Mouse (Mus musculus) limb, embryonic 14.5 days (tissue): Measurements from ENCODE around the gene Eif5b. TPM values are rescaled to one million over a fixed set of nuclear protein-coding genes. Genes with fewer than 3 reads are reported as not detected.

ENCODE experiments used
- ATAC-seq: fragments of 200-750 bp; cut with Nextera tagmentation; 2 replicates; pipeline ENCODE4 v1.8.0; 2017; ENCODE audit warnings: low read depth, moderate number of reproducible peaks, moderate TSS enrichment; ENCODE audit not compliant: low FRiP score
- DNase-seq: peaks from one replicate; pipeline ENCODE4 v3.0.0-alpha.2; 2015; ENCODE audit warnings: low spot score
- H3K27ac ChIP-seq: fragments of 300-500 bp; sonication (generic); replicated peaks from 2 replicates; pipeline ENCODE4 v1.5.1; 2014; ENCODE audit warnings: low read depth, mild to moderate bottlenecking, low read length, moderate library complexity, mixed read lengths
- H3K27me3 ChIP-seq: fragments of 300-500 bp; sonication (generic); 2 replicates; pipeline ENCODE4 v1.6.1; 2014; ENCODE audit warnings: low read length, mixed read lengths; ENCODE audit not compliant: control insufficient read depth, insufficient read depth
- H3K36me3 ChIP-seq: fragments of 300-500 bp; sonication (generic); 2 replicates; pipeline ENCODE4 v1.6.1; 2014; ENCODE audit warnings: mild to moderate bottlenecking, low read length, moderate library complexity, mixed read lengths; ENCODE audit not compliant: control insufficient read depth, insufficient read depth
- H3K4me1 ChIP-seq: fragments of 300-500 bp; sonication (generic); 2 replicates; pipeline ENCODE4 v1.6.1; 2014; ENCODE audit warnings: antibody characterized with exemption, low read length, mixed read lengths; ENCODE audit not compliant: control insufficient read depth, insufficient read depth
- H3K4me2 ChIP-seq: fragments of 300-500 bp; sonication (generic); replicated peaks from 2 replicates; pipeline ENCODE4 v1.6.1; 2014; ENCODE audit warnings: low read depth, mild to moderate bottlenecking, low read length, moderate library complexity; ENCODE audit not compliant: severe bottlenecking
- H3K4me3 ChIP-seq: fragments of 300-500 bp; sonication (generic); replicated peaks from 2 replicates; pipeline ENCODE4 v1.5.1; 2014; ENCODE audit warnings: low read length
- H3K9ac ChIP-seq: fragments of 300-500 bp; sonication (generic); 2 replicates; pipeline ENCODE4 v1.6.1; 2014; ENCODE audit warnings: mild to moderate bottlenecking, low read depth, low read length, moderate library complexity; ENCODE audit not compliant: severe bottlenecking
- H3K9me3 ChIP-seq: fragments of 300-500 bp; sonication (generic); 2 replicates; pipeline ENCODE4 v1.6.1; 2016; ENCODE audit warnings: low read length; ENCODE audit not compliant: control insufficient read depth
- POLR2A ChIP-seq: fragments of 200-500 bp; IDR thresholded peaks from 2 replicates; pipeline ENCODE4 v1.8.0; 2012; ENCODE audit warnings: inconsistent platforms, mild to moderate bottlenecking, moderate library complexity, borderline replicate concordance; ENCODE audit not compliant: insufficient read depth, insufficient read length; ENCODE audit errors: extremely low read depth
- WGBS: fragments of 180-500 bp; shearing (Covaris S2); extraction: QIAGEN DNeasy Blood & Tissue Kit; methylation state at CpG from one replicate; pipeline ENCODE4 v1.1.7; 2014; 5-methylcytosine and 5-hydroxymethylcytosine counted together
- polyA plus RNA-seq, 2 experiments: library from polyadenylated mRNA; depleted of rRNA in 1 of 2; stranded (reverse) in 1 of 2; unstranded in 1 of 2; fragments of >200 nt; fragmentation: Nextera tagmentation in 1 of 2; extraction: Ambion mirVana in 1 of 2; gene quantifications; 2 replicates each; pipeline versions ENCODE4 v1.2.1 to v1.2.3; 2012 to 2014

Eif5b gene
- polyA plus RNA-seq, 2 experiments, result 28.2 to 35.3 TPM

DNA sequence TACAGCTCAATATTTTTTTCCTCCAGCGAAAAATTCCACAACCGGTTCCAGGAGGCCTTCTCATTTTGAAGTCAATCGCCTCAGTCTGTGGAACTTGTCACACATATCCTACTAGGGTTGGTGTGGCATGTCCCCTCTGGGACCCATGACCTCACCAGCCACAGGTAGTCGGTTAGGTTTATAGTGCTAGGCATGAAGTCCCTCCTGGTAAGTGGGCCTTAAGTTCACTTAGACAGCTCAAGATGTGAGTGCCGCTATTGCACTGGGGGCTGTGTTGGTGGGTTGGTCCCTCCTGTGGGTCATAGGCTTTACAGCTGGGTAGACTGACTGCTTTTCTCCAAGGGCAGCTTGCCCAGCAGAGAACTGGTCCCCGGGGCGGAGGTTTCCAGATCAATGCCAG lies 20.5 kb upstream of the Eif5b start:
- Histone ChIP-seq H3K27me3 (no peaks in the 10 kb centered on the region), H3K27ac (no peak overlapping the region), H3K9ac (no peak overlapping the region), H3K9me3 (no peaks in the 10 kb centered on the region), H3K4me1 (no peaks in the 10 kb centered on the region), H3K36me3 (no peaks in the 10 kb centered on the region), H3K4me2 (no peak overlapping the region), H3K4me3 (no peak overlapping the region)
- DNase-seq (no peak), ATAC-seq (no peak)
- WGBS, result 80% methylated on average over 7 of the region's 7 CpGs
- no peak for TF ChIP-seq POLR2A

DNA sequence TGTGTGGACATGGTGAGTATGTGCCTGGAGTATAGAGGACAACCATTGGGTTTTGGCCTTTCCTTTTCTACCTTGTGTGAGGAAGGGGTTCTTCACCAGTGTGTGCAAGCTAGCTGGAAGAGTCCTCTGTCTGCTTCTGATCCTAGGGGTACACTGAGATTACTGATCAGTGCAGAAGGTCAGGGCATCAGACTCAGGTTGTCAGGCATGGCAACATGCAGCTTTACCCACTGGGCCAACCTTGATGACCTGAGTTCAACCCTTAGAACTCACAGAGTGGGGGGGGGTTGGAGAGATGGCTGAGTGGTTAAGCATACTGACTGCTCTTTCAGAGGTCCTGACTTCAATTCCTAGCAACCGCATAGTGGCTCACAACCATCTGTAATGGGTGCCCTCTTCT lies 13.5 kb upstream of the Eif5b start:
- no peak for DNase-seq
- peaks cover 38% of the 10 kb centered on the region for H3K36me3 ChIP-seq
- H3K4me2 ChIP-seq, result no peak overlapping the region
- ATAC-seq, result no peak
- no peak overlapping the region for H3K9ac ChIP-seq
- no peak for TF ChIP-seq POLR2A
- no peaks in the 10 kb centered on the region for H3K9me3 ChIP-seq
- no peaks in the 10 kb centered on the region for H3K4me1 ChIP-seq
- H3K27ac ChIP-seq, result no peak overlapping the region
- WGBS, result 90% methylated on average over 1 of the region's 1 CpGs
- no peaks in the 10 kb centered on the region for H3K27me3 ChIP-seq
- no peak overlapping the region for H3K4me3 ChIP-seq

DNA sequence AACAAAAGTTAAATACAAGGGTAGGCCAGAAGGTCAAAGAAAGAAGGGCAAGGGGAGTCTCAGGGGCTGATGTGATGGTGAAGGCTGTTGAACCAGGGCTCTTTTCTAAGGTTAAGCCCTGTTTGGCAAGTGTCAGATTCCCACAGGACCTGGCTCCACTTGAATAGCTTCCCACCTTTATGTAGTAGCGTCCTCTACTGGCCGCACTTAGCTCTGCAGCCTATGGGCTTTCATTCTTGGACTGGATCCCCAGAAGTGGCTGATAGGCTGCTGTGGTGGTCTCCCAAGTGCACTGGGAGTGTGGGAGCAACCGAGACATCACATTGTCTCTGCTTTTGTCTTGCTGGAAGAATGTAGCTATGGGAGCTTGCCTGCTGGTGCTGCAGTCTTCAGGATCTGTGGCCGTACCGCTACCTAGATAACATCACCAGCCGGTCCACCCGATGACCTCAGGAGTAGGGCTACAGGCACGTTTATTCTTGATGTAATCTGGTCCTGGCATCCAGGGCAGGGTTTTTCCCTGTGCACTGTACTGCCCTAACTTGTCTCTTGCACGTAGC lies 12.0 kb upstream of the Eif5b start:
- Histone ChIP-seq H3K4me2 (no peak overlapping the region), H3K36me3 (peaks cover 50% of the 10 kb centered on the region), H3K9ac (no peak overlapping the region), H3K27me3 (no peaks in the 10 kb centered on the region), H3K27ac (no peak overlapping the region), H3K4me3 (no peak overlapping the region), H3K9me3 (no peaks in the 10 kb centered on the region), H3K4me1 (no peaks in the 10 kb centered on the region)
- ATAC-seq (no peak), DNase-seq (no peak)
- 80% methylated on average over 9 of the region's 9 CpGs for WGBS
- no peak for TF ChIP-seq POLR2A

DNA sequence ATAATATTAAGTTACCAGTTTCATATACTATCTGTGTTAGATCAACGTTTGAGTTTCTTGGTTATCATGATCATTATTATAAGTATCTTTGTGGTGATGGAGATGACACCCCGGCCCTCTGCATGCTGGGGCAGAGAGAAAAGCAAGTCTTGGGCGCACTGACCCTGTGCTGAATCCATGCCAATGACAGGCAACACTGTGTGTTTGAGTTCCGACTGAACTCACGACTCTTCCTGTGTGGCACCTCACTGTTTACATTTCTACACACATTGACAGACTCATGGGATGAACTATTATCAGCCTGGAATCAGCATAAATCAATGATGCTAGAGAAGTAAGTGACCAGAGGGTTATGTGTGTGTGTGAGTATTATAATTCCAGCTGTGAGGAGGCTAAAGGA lies 10.0 kb upstream of the Eif5b start:
- Histone ChIP-seq H3K36me3 (peaks cover 71% of the 10 kb centered on the region), H3K27me3 (no peaks in the 10 kb centered on the region), H3K9ac (no peak overlapping the region), H3K4me3 (no peak overlapping the region), H3K9me3 (no peaks in the 10 kb centered on the region), H3K4me1 (no peaks in the 10 kb centered on the region), H3K4me2 (no peak overlapping the region), H3K27ac (no peak overlapping the region)
- no peak for TF ChIP-seq POLR2A
- no peak for ATAC-seq
- DNase-seq, result no peak
- WGBS, result 92% methylated on average over 5 of the region's 5 CpGs

DNA sequence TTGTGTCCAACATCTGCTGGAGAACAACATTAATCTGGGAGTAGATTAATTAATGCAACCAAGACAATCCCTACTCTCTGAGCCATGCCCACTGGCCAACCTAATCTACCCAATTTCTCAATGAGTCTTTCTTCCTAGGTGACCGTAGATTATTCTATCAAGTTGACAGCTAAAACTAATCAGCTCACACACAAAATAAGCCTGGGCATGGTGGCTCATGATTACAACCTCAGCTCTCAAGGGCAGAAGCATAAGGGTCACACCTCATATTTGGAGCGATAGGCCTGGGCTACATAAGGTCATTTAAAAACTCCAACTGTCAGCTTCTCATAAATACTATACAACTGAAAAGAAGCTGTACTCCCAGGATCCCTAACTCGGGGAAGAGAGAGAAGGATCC lies 1.6 kb upstream of the Eif5b start:
- WGBS, result 44% methylated on average over 3 of the region's 3 CpGs
- H3K4me2 ChIP-seq, result peak overlapping the region; percentile 89
- H3K9ac ChIP-seq, result peak overlapping the region; percentile 88
- H3K4me3 ChIP-seq, result peak overlapping the region; percentile 95
- no peak for TF ChIP-seq POLR2A
- ATAC-seq (no peak), DNase-seq (no peak)
- H3K27me3 ChIP-seq, result no peaks in the 10 kb centered on the region
- H3K36me3 ChIP-seq, result peaks cover 43% of the 10 kb centered on the region
- peaks cover 10% of the 10 kb centered on the region for H3K4me1 ChIP-seq
- H3K27ac ChIP-seq, result peak overlapping the region; percentile 14; the same call in 1 of the 2 replicates
- H3K9me3 ChIP-seq, result no peaks in the 10 kb centered on the region

DNA sequence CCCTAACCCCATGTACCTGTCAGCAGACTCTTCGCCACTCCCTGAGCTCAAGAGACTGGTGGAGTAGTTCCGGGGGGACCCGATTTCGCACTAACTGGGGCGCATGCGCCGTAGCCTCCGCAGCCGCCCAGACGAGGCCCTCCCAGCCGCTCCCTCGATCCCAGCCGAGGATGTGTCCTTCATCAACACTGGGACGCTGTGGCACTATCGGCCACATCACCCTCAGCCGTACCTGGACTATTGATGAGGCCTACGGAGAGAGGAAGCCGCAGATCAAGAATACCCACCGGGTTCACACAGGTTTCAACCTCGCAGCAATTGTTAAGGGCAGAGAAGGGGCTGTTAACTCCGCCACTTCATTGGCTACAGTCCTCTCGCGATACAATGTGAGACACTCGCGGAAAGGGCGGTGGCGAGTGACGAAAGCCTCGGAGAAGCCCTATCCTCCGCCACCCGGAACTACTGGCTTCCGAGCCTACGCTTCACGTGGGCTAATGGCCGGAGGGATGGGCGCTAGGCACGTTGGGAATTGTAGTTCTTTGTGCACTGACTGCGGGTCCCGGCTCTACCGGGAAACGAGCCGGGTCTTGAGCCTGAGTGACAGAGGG lies 829 bp upstream of the Eif5b start:
- peak; percentile 95 for ATAC-seq
- peak overlapping the region; percentile 92 for H3K27ac ChIP-seq
- WGBS, result 2% methylated on average over 42 of the region's 42 CpGs
- no peaks in the 10 kb centered on the region for H3K27me3 ChIP-seq
- H3K36me3 ChIP-seq, result peaks cover 36% of the 10 kb centered on the region
- H3K4me1 ChIP-seq, result peaks cover 10% of the 10 kb centered on the region
- H3K9ac ChIP-seq, result peak overlapping the region; percentile 88
- no peaks in the 10 kb centered on the region for H3K9me3 ChIP-seq
- peak overlapping the region; percentile 89 for H3K4me2 ChIP-seq
- peak; percentile 99 for DNase-seq
- no peak for TF ChIP-seq POLR2A
- H3K4me3 ChIP-seq, result peak overlapping the region; percentile 95
